Mouse (Mus musculus) brain, adult 10 weeks (tissue): ENCODE measurements around the gene Fut7. TPM values are rescaled to one million over a fixed set of nuclear protein-coding genes. Genes with fewer than 3 reads are reported as not detected.

Experiments
- polyA plus RNA-seq: library from polyadenylated mRNA; stranded (reverse); fragments of 350-450 nt; fragmentation: Illumina TruSeq; extraction: RNeasy Lipid Tissue Mini Kit (QIAGEN cat#74804); gene quantifications from one replicate; pipeline ENCODE4 v1.2.3, GENCODE M21; 2015; ENCODE audit warnings: low read depth, low replicate concordance

The Fut7 gene
- 1.1 TPM for polyA plus RNA-seq

DNA sequence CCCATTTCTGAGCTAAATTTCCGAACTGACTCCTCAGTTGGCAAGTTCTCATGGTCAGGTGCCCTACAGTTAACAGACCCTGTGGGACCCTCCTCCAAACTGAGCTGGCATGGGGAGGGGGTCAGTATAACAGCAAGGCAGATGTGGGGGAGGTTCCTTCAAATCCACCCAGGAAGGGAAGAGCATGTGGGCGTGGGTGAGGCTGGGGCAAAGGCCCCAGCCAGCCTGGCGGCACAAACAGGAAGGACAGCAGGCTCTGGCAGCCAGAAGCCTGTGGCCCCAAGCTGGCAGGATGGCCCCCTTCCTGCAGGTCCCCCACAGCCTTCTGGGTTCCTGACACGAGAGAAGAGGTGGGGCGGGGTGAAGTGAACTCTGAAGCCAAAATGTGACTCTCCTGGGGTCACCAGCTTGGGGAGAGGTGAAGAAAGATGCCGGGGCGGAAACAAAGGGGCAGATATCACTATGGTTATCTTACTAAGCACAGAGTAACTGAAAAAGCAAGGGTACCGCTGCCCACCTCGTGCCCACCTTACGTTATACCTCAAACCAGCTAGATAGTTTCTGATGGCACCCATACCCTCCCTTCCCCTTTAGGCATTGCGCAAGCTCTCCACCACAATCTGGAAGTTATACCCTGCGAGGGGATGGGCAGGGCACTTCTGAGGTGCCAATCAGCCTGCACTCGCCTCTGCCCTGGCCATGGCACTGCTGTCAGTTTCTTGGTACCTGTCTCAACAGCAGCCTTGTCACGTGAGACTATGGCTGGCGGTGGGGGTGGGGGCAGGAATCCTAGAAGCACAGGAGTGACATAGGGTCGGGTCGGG, at the start of gene Fut7:
Gene Fut7 (plus strand): TSS at position 681 of the 824 bp plus-strand sequence.

DNA sequence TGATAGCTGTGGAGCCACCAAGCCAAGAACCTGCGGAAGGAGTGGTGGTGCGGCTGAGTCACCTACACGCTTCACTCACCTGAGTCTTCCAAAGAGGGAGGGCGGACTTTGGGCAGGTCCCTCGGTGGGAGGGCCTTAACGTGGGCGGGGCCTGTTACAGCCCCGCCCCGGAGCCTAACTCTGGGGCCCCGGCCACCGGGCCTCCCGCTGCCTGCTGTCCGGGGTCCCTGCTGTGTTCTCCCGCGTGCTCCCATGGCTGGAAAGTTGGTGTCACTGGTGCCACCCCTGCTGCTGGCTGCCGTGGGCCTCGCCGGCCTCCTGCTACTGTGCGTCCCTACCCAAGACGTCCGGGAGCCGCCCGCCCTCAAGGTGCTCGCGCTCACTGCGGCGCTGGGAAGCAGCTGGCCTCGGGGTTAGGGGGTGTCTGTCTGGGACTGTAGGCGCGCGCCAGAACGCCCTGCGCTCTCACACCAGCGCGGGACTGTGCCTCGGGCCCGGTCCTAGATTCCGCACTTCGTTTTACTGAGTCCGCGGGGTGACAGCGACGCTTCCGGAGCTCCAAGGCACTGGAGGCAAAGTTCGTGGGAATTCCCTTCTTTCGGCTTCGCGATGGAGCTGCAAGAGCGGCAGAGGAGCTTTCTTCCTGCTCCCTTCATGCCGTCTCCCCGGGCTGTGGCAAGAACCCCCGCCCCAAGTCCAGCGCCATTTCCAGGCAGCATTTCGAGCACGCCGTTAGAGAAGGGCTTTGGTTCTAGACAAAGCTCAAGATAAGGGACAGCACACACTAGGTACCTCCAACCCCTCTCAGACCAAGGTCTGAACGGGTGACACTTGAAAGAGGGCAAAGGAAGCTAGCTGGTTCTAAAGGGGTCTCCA, 27.1 kb upstream of the Fut7 start, which contains the start of gene Entpd2:
Gene Entpd2 (plus strand): TSS at position 154 of the 876 bp plus-strand sequence.

DNA sequence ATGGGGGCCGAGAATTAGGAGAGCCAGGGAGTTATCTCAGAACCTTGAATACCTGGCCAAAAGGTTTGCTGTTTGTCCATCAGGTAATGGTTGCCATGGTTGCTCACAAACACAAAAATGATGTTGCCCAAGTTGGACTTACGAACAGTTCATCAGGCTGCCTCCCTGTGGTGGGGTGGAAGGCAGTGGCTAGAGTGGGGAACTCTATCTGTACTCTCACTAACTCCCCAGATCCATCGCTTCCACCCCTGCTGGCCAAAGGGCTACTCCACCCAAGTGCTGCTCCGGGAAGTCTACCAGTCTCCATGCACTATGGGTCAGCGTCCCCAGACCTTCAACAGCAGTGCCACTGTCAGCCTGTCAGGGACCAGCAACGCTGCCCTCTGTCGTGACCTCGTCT, 24.0 kb upstream of the Fut7 start, which contains the start of gene Npdc1:
Gene Npdc1 (plus strand): TSS at position 301 of the 400 bp plus-strand sequence.

GRCm38 (mm10) chr2:25428442-25429236, 5.6 kb downstream of the Fut7 start, which contains the start of gene Abca2:
TSS of gene Abca2 (plus strand) at chr2:25428703.

DNA sequence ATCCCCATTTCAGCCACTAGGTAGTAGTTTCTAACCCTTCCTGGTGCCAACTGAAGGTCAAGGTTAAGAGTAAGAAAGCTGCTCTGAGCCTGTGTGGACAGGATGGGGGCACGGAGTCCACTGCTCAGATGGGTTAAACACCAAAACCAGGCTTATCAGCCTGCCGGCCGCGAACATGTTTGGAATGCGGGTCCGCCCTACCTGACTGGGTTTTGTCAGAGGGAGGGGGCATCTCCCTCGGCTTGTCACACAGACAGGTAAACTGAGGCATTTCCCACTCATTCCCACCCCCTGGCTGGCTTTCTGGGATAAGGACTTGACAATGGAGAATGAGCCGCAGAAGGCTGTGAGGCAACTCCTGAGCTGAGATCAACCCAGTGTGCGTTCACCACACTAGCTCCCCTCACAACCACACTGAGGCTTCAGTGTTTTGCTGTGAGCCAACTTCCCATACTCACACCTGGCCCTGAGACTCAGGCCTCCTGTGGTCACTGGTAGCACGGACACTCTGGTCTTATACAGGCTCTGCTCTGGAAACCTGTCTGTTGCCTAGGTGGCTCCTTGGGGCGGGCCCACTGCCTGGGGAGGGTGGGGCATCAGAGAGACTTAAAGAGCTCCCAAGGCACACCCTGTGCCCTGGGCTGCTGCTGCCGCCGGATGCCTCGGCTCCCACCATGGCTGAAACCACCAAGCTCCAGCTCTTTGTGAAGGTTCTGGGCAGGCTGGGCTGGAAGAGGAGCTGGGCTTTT, 33.3 kb downstream of the Fut7 start, which contains the start of gene Clic3:
Gene Clic3 (plus strand): TSS at position 634 of the 749 bp plus-strand sequence.

GRCm38 (mm10) chr2:25460551-25461309, 37.7 kb downstream of the Fut7 start, which contains the start of gene Paxx:
TSS of gene Paxx (minus strand) at chr2:25461094.

DNA sequence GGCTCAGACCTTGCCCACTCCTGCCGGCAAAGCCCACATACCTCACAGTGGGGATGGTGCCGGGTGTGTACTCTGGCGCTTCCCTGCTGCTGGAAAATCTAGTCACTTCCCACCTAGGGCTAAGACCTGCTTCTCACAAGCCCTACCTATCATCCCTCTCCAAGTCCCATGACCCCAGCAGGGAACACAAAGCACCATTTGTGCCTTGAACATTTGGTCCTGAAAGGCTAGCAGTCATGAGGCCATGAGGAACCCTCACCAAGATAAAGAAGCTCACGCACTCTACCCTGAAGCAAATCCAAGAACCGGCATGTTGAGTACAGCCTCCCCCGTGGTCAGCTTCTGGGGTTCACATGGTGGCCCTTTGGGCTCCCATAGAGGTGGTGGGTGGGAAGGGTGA, 46.9 kb downstream of the Fut7 start, which contains the start of gene Ptgds:
Gene Ptgds (minus strand): TSS at position 78 of the 400 bp plus-strand sequence.

Other genes starting within 250 kb of the Fut7 start
- gene Nrarp, start 242.5 kb upstream of the Fut7 start, polyA plus RNA-seq, result 13.6 TPM
- gene Tor4a, start 226.4 kb upstream of the Fut7 start, polyA plus RNA-seq, result 2.9 TPM
- 47.7 TPM for gene Nelfb, start 211.8 kb upstream of the Fut7 start, polyA plus RNA-seq
- gene Stpg3, start 208.6 kb upstream of the Fut7 start, polyA plus RNA-seq, result not detected
- not detected for gene Fam166a, start 204.5 kb upstream of the Fut7 start, polyA plus RNA-seq
- 563 TPM for gene Tubb4b, start 198.6 kb upstream of the Fut7 start, polyA plus RNA-seq
- not detected for gene Slc34a3, start 188.9 kb upstream of the Fut7 start, polyA plus RNA-seq
- gene Rnf224, start 186.5 kb upstream of the Fut7 start, polyA plus RNA-seq, result not detected
- gene Rnf208, start 181.0 kb upstream of the Fut7 start, polyA plus RNA-seq, result 180 TPM
- not detected for gene Cysrt1, start 180.8 kb upstream of the Fut7 start, polyA plus RNA-seq
- gene AL732309.1, start 176.4 kb upstream of the Fut7 start, polyA plus RNA-seq, result 6.7 TPM
- gene Tmem203, start 167.8 kb upstream of the Fut7 start, polyA plus RNA-seq, result 19.6 TPM
- gene Tprn, start 160.6 kb upstream of the Fut7 start, polyA plus RNA-seq, result 23.4 TPM
- gene Ssna1, start 150.8 kb upstream of the Fut7 start, polyA plus RNA-seq, result 92.1 TPM
- gene Anapc2, start 150.8 kb upstream of the Fut7 start, polyA plus RNA-seq, result 89.9 TPM
- gene Tmem210, start 135.1 kb upstream of the Fut7 start, polyA plus RNA-seq, result not detected
- not detected for gene Lrrc26, start 133.4 kb upstream of the Fut7 start, polyA plus RNA-seq
- gene Grin1, start 104.1 kb upstream of the Fut7 start, polyA plus RNA-seq, result 267 TPM
- gene Man1b1, start 90.9 kb upstream of the Fut7 start, polyA plus RNA-seq, result 51.8 TPM
- 38.1 TPM for gene Dpp7, start 66.9 kb upstream of the Fut7 start, polyA plus RNA-seq
- 27.2 TPM for gene Uap1l1, start 57.6 kb upstream of the Fut7 start, polyA plus RNA-seq
- gene Sapcd2, start 50.9 kb upstream of the Fut7 start, polyA plus RNA-seq, result 2.5 TPM
- gene Entpd2, start 27.4 kb upstream of the Fut7 start, polyA plus RNA-seq, result 11.2 TPM
- gene Npdc1, start 23.9 kb upstream of the Fut7 start, polyA plus RNA-seq, result 274 TPM
- gene Abca2, start 5.4 kb downstream of the Fut7 start, polyA plus RNA-seq, result 105 TPM
- gene Clic3, start 33.6 kb downstream of the Fut7 start, polyA plus RNA-seq, result not detected
- gene Paxx, start 37.8 kb downstream of the Fut7 start, polyA plus RNA-seq, result 96.2 TPM
- 2,295 TPM for gene Ptgds, start 46.8 kb downstream of the Fut7 start, polyA plus RNA-seq
- gene Lcn12, start 70.6 kb downstream of the Fut7 start, polyA plus RNA-seq, result not detected
- 96.2 TPM for gene Fbxw5, start 77.5 kb downstream of the Fut7 start, polyA plus RNA-seq
- gene C8g, start 78.5 kb downstream of the Fut7 start, polyA plus RNA-seq, result 1.9 TPM
- gene Traf2, start 123.7 kb downstream of the Fut7 start, polyA plus RNA-seq, result 10.6 TPM
- 365 TPM for gene Edf1, start 134.6 kb downstream of the Fut7 start, polyA plus RNA-seq
- gene Mamdc4, start 151.6 kb downstream of the Fut7 start, polyA plus RNA-seq, result 0.95 TPM
- gene Phpt1, start 152.0 kb downstream of the Fut7 start, polyA plus RNA-seq, result 94.8 TPM
- 44.4 TPM for gene Ajm1, start 158.5 kb downstream of the Fut7 start, polyA plus RNA-seq
- 145 TPM for gene Rabl6, start 185.3 kb downstream of the Fut7 start, polyA plus RNA-seq
- not detected for gene Ccdc183, start 194.4 kb downstream of the Fut7 start, polyA plus RNA-seq
- gene Tmem141, start 198.7 kb downstream of the Fut7 start, polyA plus RNA-seq, result 54.0 TPM
- gene Fcna, start 204.8 kb downstream of the Fut7 start, polyA plus RNA-seq, result 0.79 TPM
- gene Lcn8, start 229.9 kb downstream of the Fut7 start, polyA plus RNA-seq, result not detected
- gene Lcn5, start 234.7 kb downstream of the Fut7 start, polyA plus RNA-seq, result not detected